Mouse (Mus musculus) midbrain, embryonic 14.5 days (tissue): ENCODE data around the gene Gys1. TPM values are rescaled to one million over a fixed set of nuclear protein-coding genes. Genes with fewer than 3 reads are reported as not detected.

ENCODE experiments used
- microRNA-seq: library from miRNA; unstranded; fragments of <30 nt; microRNA quantifications from one replicate; pipeline ENCODE4, GENCODE M21; 2016
- polyA plus RNA-seq: library from polyadenylated mRNA; unstranded; fragments of >200 nt; fragmentation: Nextera tagmentation; extraction: Ambion mirVana; gene quantifications from 2 replicates; pipeline ENCODE4 v1.2.1, GENCODE M21; 2014

Gys1 gene
- polyA plus RNA-seq, 1 experiment from 2014 or later: 15.5 TPM

Small RNA genes lying within 50 kb of the gene (microRNA-seq; reads per million reads assigned to microRNA genes)
- gene Gm22133: not detected

Other genes starting within 250 kb of the Gys1 start
- gene Ccdc155, start 230.0 kb upstream of the Gys1 start, polyA plus RNA-seq: 0.33 and 0.34 TPM in 2 replicates
- gene Dkkl1, start 222.7 kb upstream of the Gys1 start, polyA plus RNA-seq: 2.4 and 2.7 TPM in 2 replicates
- gene Tead2, start 219.1 kb upstream of the Gys1 start, polyA plus RNA-seq: 38.4 and 59.7 TPM in 2 replicates
- 0.76 and 1.0 TPM in 2 replicates for gene Cd37, start 195.7 kb upstream of the Gys1 start, polyA plus RNA-seq
- 0.16 and 0.54 TPM in 2 replicates for gene Slc6a16, start 193.8 kb upstream of the Gys1 start, polyA plus RNA-seq
- gene Slc6a21, start 157.3 kb upstream of the Gys1 start, polyA plus RNA-seq: not detected in 2 replicates
- 8.4 and 9.5 TPM in 2 replicates for gene Trpm4, start 101.1 kb upstream of the Gys1 start, polyA plus RNA-seq
- gene Hrc, start 99.6 kb upstream of the Gys1 start, polyA plus RNA-seq: not detected in 2 replicates
- 26.9 and 28.0 TPM in 2 replicates for gene Ppfia3, start 67.8 kb upstream of the Gys1 start, polyA plus RNA-seq
- gene Lin7b, start 64.3 kb upstream of the Gys1 start, polyA plus RNA-seq: 11.6 and 26.5 TPM in 2 replicates
- gene Snrnp70, start 39.1 kb upstream of the Gys1 start, polyA plus RNA-seq: 80.6 and 135 TPM in 2 replicates
- not detected in 2 replicates for gene Kcna7, start 29.2 kb upstream of the Gys1 start, polyA plus RNA-seq
- gene Ntf5, start 21.1 kb upstream of the Gys1 start, polyA plus RNA-seq: not detected in 2 replicates
- gene Lhb, start 14.0 kb upstream of the Gys1 start, polyA plus RNA-seq: 0.34 TPM in 1 of 2 replicates, not detected in the other
- 110 and 114 TPM in 2 replicates for gene Ruvbl2, start 3.3 kb downstream of the Gys1 start, polyA plus RNA-seq
- 5,898 and 6,785 TPM in 2 replicates for gene Ftl1, start 25.0 kb downstream of the Gys1 start, polyA plus RNA-seq
- 107 and 182 TPM in 2 replicates for gene Bax, start 32.1 kb downstream of the Gys1 start, polyA plus RNA-seq
- 0.13 and 0.32 TPM in 2 replicates for gene Tulp2, start 47.0 kb downstream of the Gys1 start, polyA plus RNA-seq
- gene Gm45808, start 52.0 kb downstream of the Gys1 start, polyA plus RNA-seq: not detected in 2 replicates
- gene Dhdh, start 54.0 kb downstream of the Gys1 start, polyA plus RNA-seq: 3.1 and 3.2 TPM in 2 replicates
- 86.5 and 89.5 TPM in 2 replicates for gene Nucb1, start 75.6 kb downstream of the Gys1 start, polyA plus RNA-seq
- 9.5 and 10.2 TPM in 2 replicates for gene Ppp1r15a, start 91.4 kb downstream of the Gys1 start, polyA plus RNA-seq
- gene Plekha4, start 91.5 kb downstream of the Gys1 start, polyA plus RNA-seq: 0.53 and 0.77 TPM in 2 replicates
- not detected in 2 replicates for gene Hsd17b14, start 120.0 kb downstream of the Gys1 start, polyA plus RNA-seq
- 14.9 and 16.9 TPM in 2 replicates for gene Bcat2, start 135.3 kb downstream of the Gys1 start, polyA plus RNA-seq
- gene Fgf21, start 180.6 kb downstream of the Gys1 start, polyA plus RNA-seq: not detected in 2 replicates
- gene Fut1, start 182.4 kb downstream of the Gys1 start, polyA plus RNA-seq: not detected in 2 replicates
- not detected in 2 replicates for gene Izumo1, start 187.0 kb downstream of the Gys1 start, polyA plus RNA-seq
- gene Rasip1, start 192.6 kb downstream of the Gys1 start, polyA plus RNA-seq: 12.3 and 14.9 TPM in 2 replicates
- gene Mamstr, start 205.1 kb downstream of the Gys1 start, polyA plus RNA-seq: 3.0 and 4.3 TPM in 2 replicates
- gene Fut2, start 231.6 kb downstream of the Gys1 start, polyA plus RNA-seq: 0.11 and 0.12 TPM in 2 replicates
- gene Ntn5, start 249.2 kb downstream of the Gys1 start, polyA plus RNA-seq: 0.30 TPM in 1 of 2 replicates, not detected in the other